Mouse (Mus musculus) retina, postnatal 1 day (tissue): ENCODE measurements around the gene Ist1.
A peak's percentile ranks its signal among the peaks of the same experiment; 100 is the strongest.

Source experiments
- DNase-seq: peaks from one replicate; pipeline ENCODE4 v3.0.0-alpha.2; 2012

Gene Ist1

GRCm38 (mm10) chr8:109693146-109693900 is at the start of gene Ist1:
Ist1 (minus strand) TSS chr8:109693260.
- DNase-seq, result peak; percentile 99

GRCm38 (mm10) chr8:109738049-109738380 is 45.0 kb upstream of the Ist1 start:
- DNase-seq, result no peak

- DNase-seq, result peak; percentile 93
Measured at GRCm38 (mm10) chr8:109737237-109738048, 44.4 kb upstream of the Ist1 start, which contains the start of gene Atxn1l. Atxn1l (minus strand) TSS chr8:109737739.

- no peak for DNase-seq
Measured at GRCm38 (mm10) chr8:109736819-109737218, 43.8 kb upstream of the Ist1 start.

GRCm38 (mm10) chr8:109734018-109734417 is 41.0 kb upstream of the Ist1 start:
- no peak for DNase-seq

GRCm38 (mm10) chr8:109731012-109731411 is 38.0 kb upstream of the Ist1 start:
- no peak for DNase-seq

GRCm38 (mm10) chr8:109725106-109725505 is 32.0 kb upstream of the Ist1 start:
- no peak for DNase-seq

- no peak for DNase-seq
Measured at GRCm38 (mm10) chr8:109714961-109715360, 21.9 kb upstream of the Ist1 start.

GRCm38 (mm10) chr8:109712521-109712920 is 19.5 kb upstream of the Ist1 start:
- no peak for DNase-seq

GRCm38 (mm10) chr8:109707921-109708320 is 14.9 kb upstream of the Ist1 start:
- no peak for DNase-seq

GRCm38 (mm10) chr8:109706874-109707237 is 13.8 kb upstream of the Ist1 start:
- DNase-seq, result peak; percentile 73

GRCm38 (mm10) chr8:109706076-109706873 is 13.2 kb upstream of the Ist1 start:
- DNase-seq, result no peak

GRCm38 (mm10) chr8:109705320-109706075 is 12.4 kb upstream of the Ist1 start, which contains the start of gene Zfp821:
Zfp821 (plus strand) TSS chr8:109705546.
- peak; percentile 97 for DNase-seq

- DNase-seq, result no peak
Measured at GRCm38 (mm10) chr8:109704565-109705319, 11.7 kb upstream of the Ist1 start.

- no peak for DNase-seq
Measured at GRCm38 (mm10) chr8:109698477-109698876, 5.4 kb upstream of the Ist1 start.

GRCm38 (mm10) chr8:109697754-109698153 is 4.7 kb upstream of the Ist1 start:
- DNase-seq, result no peak

- DNase-seq, result peak; percentile 11
Measured at GRCm38 (mm10) chr8:109694154-109694553, 1.1 kb upstream of the Ist1 start.

GRCm38 (mm10) chr8:109692443-109693145 is 466 bp downstream of the Ist1 start:
- no peak for DNase-seq

- DNase-seq, result peak; percentile 38
Measured at GRCm38 (mm10) chr8:109691769-109692168, 1.3 kb downstream of the Ist1 start.

GRCm38 (mm10) chr8:109687248-109687647 is 5.8 kb downstream of the Ist1 start:
- DNase-seq, result no peak

- no peak for DNase-seq
Measured at GRCm38 (mm10) chr8:109682120-109682519, 10.9 kb downstream of the Ist1 start.
